Mouse (Mus musculus) liver, adult 2 months (tissue): Measurements from ENCODE around the gene Speg. TPM values are rescaled to one million over a fixed set of nuclear protein-coding genes. Genes with fewer than 3 reads are reported as not detected.
A peak's percentile ranks its signal among the peaks of the same experiment; 100 is the strongest.

ENCODE experiments used
- DNase-seq: peaks from one replicate; pipeline ENCODE4 v3.0.0-alpha.2; 2011; ENCODE audit warnings: low read depth, low spot score; ENCODE audit errors: extremely low read depth
- H3K27ac ChIP-seq: fragments of 200-500 bp; replicated peaks from 2 replicates; pipeline ENCODE4 v1.5.1; 2012; ENCODE audit warnings: low read depth, mild to moderate bottlenecking, control low read depth, inconsistent platforms, low read length; ENCODE audit not compliant: insufficient read depth
- H3K27me3 ChIP-seq: fragments of 200-500 bp; 2 replicates; pipeline ENCODE4 v1.6.1; 2012; ENCODE audit warnings: mild to moderate bottlenecking, moderate library complexity, low read length, inconsistent platforms; ENCODE audit not compliant: control insufficient read depth, insufficient read depth
- H3K36me3 ChIP-seq: fragments of 200-500 bp; 2 replicates; pipeline ENCODE4 v1.6.1; 2012; ENCODE audit warnings: low read length, inconsistent platforms; ENCODE audit not compliant: control insufficient read depth, insufficient read depth
- H3K4me1 ChIP-seq: fragments of 200-500 bp; 2 replicates; pipeline ENCODE4 v1.6.1; 2011; ENCODE audit warnings: low read length; ENCODE audit not compliant: control insufficient read depth, insufficient read depth
- H3K4me3 ChIP-seq: fragments of 200-500 bp; 2 replicates; pipeline ENCODE4 v1.5.1; 2011; ENCODE audit warnings: low read depth, mild to moderate bottlenecking, control low read depth, low read length, moderate library complexity; ENCODE audit not compliant: insufficient read depth
- H3K79me2 ChIP-seq: fragments of 200-500 bp; 2 replicates; pipeline ENCODE4 v1.6.1; 2012; ENCODE audit warnings: inconsistent platforms, mild to moderate bottlenecking, low read length, moderate library complexity; ENCODE audit not compliant: control insufficient read depth, insufficient read depth
- H3K9ac ChIP-seq: fragments of 200-500 bp; 2 replicates; pipeline ENCODE4 v1.6.1; 2012; ENCODE audit warnings: low read depth, mild to moderate bottlenecking, control low read depth, inconsistent platforms, low read length
- CTCF ChIP-seq: fragments of 200-500 bp; IDR thresholded peaks from 2 replicates; pipeline ENCODE4 v1.5.1; 2011; ENCODE audit warnings: low read depth, low read length, control low read depth
- POLR2A ChIP-seq: fragments of 200-500 bp; IDR thresholded peaks from 2 replicates; pipeline ENCODE4 v1.6.1; 2011; ENCODE audit warnings: low read length, control low read depth; ENCODE audit not compliant: insufficient read depth; ENCODE audit errors: extremely low read depth
- WGBS: fragments of 180-500 bp; shearing (Covaris S2); methylation state at CpG from one replicate; pipeline ENCODE4 v1.1.7; 2018; 5-methylcytosine and 5-hydroxymethylcytosine counted together
- polyA plus RNA-seq: library from polyadenylated mRNA; depleted of rRNA; stranded (reverse); fragments of >200 nt; gene quantifications from 2 replicates; pipeline ENCODE4 v1.2.3, GENCODE M21; 2012
- total RNA-seq: library from RNA; depleted of rRNA; stranded (reverse); fragments of >200 nt; gene quantifications from 2 replicates; pipeline ENCODE4 v1.2.3, GENCODE M21; 2014

Speg gene
- total and polyA plus RNA-seq, 2 experiments = 0.55 to 3.4 TPM

- Histone ChIP-seq H3K4me1 (no peaks in the 10 kb centered on the region), H3K4me3 (no peak overlapping the region), H3K9ac (no peak overlapping the region), H3K27me3 (peaks cover 11% of the 10 kb centered on the region; the same call in 1 of the 2 replicates), H3K79me2 (no peaks in the 10 kb centered on the region), H3K27ac (no peak overlapping the region), H3K36me3 (no peaks in the 10 kb centered on the region)
- 68% methylated on average over 5 of the region's 5 CpGs for WGBS
- no peak for DNase-seq
- TF ChIP-seq POLR2A (no peak), CTCF (no peak)
These were observed 80.9 kb downstream of the Speg start for GRCm38 (mm10) chr1:75455948-75456347.

GRCm38 (mm10) chr1:75456746-75457564 is 81.9 kb downstream of the Speg start:
- Histone ChIP-seq H3K4me1 (no peaks in the 10 kb centered on the region), H3K9ac (no peak overlapping the region)
- 23% methylated on average over 14 of the region's 14 CpGs for WGBS

GRCm38 (mm10) chr1:75457710-75458024 is 82.6 kb downstream of the Speg start:
- 10% methylated on average over 8 of the region's 10 CpGs for WGBS
- Histone ChIP-seq H3K4me1 (no peaks in the 10 kb centered on the region), H3K27me3 (peaks cover 14% of the 10 kb centered on the region), H3K4me3 (no peak overlapping the region), H3K79me2 (no peaks in the 10 kb centered on the region), H3K27ac (no peak overlapping the region), H3K9ac (no peak overlapping the region), H3K36me3 (no peaks in the 10 kb centered on the region)
- no peak for TF ChIP-seq POLR2A
- no peak for TF ChIP-seq CTCF
- DNase-seq = no peak

More at GRCm38 (mm10) chr1:75456746-75457564, 81.9 kb downstream of the Speg start:
- Histone ChIP-seq H3K79me2 (no peaks in the 10 kb centered on the region), H3K4me3 (no peak overlapping the region), H3K36me3 (no peaks in the 10 kb centered on the region), H3K27ac (no peak overlapping the region), H3K27me3 (peaks cover 9% of the 10 kb centered on the region)
- no peak for TF ChIP-seq POLR2A
- TF ChIP-seq CTCF = peak; percentile 42
- DNase-seq = no peak

GRCm38 (mm10) chr1:75458025-75458788 is 83.1 kb downstream of the Speg start:
- no peak overlapping the region for H3K9ac ChIP-seq
- DNase-seq = no peak
- H3K27me3 ChIP-seq = peaks cover 14% of the 10 kb centered on the region
- no peak overlapping the region for H3K27ac ChIP-seq
- WGBS = 6% methylated on average over 42 of the region's 42 CpGs
- H3K79me2 ChIP-seq = no peaks in the 10 kb centered on the region
- H3K36me3 ChIP-seq = no peaks in the 10 kb centered on the region
- TF ChIP-seq CTCF = no peak
- no peaks in the 10 kb centered on the region for H3K4me1 ChIP-seq
- no peak overlapping the region; the same call in 1 of the 2 replicates for H3K4me3 ChIP-seq

- no peak for DNase-seq
- TF ChIP-seq CTCF (no peak), POLR2A (no peak)
- Histone ChIP-seq H3K27me3 (peaks cover 14% of the 10 kb centered on the region), H3K9ac (no peak overlapping the region), H3K4me1 (no peaks in the 10 kb centered on the region), H3K27ac (no peak overlapping the region), H3K36me3 (no peaks in the 10 kb centered on the region), H3K4me3 (no peak overlapping the region), H3K79me2 (no peaks in the 10 kb centered on the region)
- WGBS = 8% methylated on average over 23 of the region's 23 CpGs
These were observed 83.9 kb downstream of the Speg start for GRCm38 (mm10) chr1:75458789-75459684.
